Mouse (Mus musculus) megakaryocyte, embryonic 14.5 days (primary cell): ENCODE data around the gene Cntnap2. TPM values are rescaled to one million over a fixed set of nuclear protein-coding genes. Genes with fewer than 3 reads are reported as not detected.

ENCODE experiments used
- H3K27me3 ChIP-seq: replicated peaks from 2 replicates; pipeline ENCODE3; 2012; ENCODE audit warnings: inconsistent platforms
- H3K36me3 ChIP-seq: replicated peaks from 2 replicates; pipeline ENCODE3; 2012; ENCODE audit warnings: low read length, inconsistent platforms, mixed read lengths
- H3K4me1 ChIP-seq: 2 replicates; pipeline ENCODE4 v1.6.1; 2012; ENCODE audit warnings: inconsistent platforms
- H3K4me3 ChIP-seq: replicated peaks from 2 replicates; pipeline ENCODE3; 2012; ENCODE audit warnings: moderate library complexity, mild to moderate bottlenecking, inconsistent platforms
- H3K9me3 ChIP-seq: 2 replicates; pipeline ENCODE4 v1.6.1; 2012; ENCODE audit warnings: inconsistent platforms
- FLI1 ChIP-seq: IDR thresholded peaks from 2 replicates; pipeline ENCODE4 v1.6.1; 2012; ENCODE audit warnings: low read length, inconsistent platforms, mixed read lengths
- GATA1 ChIP-seq: IDR thresholded peaks from 3 replicates; pipeline ENCODE4 v1.6.1; 2012; ENCODE audit warnings: mixed read lengths, low read length, inconsistent platforms, borderline replicate concordance
- polyA plus RNA-seq: library from polyadenylated mRNA; stranded (reverse); fragments of >175 nt; gene quantifications from 2 replicates; pipeline ENCODE4 v1.2.3, GENCODE M21; 2012; ENCODE audit warnings: low replicate concordance; ENCODE audit not compliant: insufficient read depth

Gene Cntnap2
- 0.03 and 0.68 TPM in 2 replicates for polyA plus RNA-seq

DNA sequence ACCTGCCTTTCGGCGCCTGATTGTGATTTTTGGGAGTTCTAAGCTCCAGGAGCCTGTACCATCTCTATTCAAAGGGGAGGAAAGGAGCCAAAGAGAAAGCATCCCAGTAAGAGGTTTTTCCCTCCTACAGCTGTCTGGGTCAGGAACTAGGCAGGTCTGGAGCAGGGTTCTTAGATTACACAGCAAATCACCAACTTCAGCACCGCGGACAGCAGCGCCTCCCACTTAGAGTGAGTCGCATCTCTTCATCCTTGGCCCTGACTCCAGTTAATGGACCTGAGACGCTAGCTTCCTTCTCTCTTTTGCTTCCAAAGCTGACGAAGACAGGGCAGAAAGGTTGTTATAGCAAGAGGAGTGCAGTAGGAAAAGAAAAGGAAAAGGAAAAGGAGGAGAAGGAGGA is at the start of gene Cntnap2:
TSS of gene Cntnap2 (plus strand) at position 267 of the 400 bp plus-strand sequence.
- Histone ChIP-seq H3K4me3 (no peak within 1 kb of the TSS), H3K27me3 (peaks cover 8% of the 10 kb centered on the region), H3K9me3 (no peaks in the 10 kb centered on the region), H3K36me3 (no peaks in the 10 kb centered on the region), H3K4me1 (no peaks in the 10 kb centered on the region; the same call in 1 of the 2 replicates)
- TF ChIP-seq FLI1, result no peak

DNA sequence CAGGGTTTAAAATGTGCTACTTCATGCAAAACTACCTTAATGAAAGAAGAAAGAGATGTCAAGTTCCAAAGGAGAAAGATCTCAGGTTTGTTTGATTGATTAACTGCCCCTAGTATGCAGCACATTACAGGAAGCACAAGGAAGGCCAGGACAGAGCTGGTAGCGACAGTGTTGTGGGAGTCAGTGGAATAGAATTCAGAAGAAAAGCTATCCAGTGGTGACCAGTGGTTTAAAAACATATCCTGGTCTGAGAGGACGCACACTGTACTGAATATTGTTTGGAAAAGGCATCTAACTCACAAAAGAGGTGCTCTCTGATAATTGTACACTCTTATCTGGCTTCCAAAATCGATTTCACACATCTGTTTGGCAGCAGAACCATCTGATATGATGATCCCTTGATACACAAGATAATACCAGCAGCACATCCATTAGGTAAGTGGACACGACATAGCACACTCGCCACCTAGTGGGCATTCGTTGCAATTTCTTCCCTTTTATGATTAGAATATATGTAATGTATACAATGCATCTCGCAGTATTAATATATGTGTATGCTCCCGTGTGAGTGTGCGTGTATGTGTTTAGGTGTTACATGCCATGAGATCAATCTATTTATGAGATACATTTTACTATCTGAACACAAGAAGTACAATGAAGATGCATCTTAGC is 33.0 kb upstream of the Cntnap2 start:
- no peaks in the 10 kb centered on the region for H3K4me1 ChIP-seq
- H3K9me3 ChIP-seq, result no peaks in the 10 kb centered on the region
- H3K4me3 ChIP-seq, result no peak overlapping the region
- no peaks in the 10 kb centered on the region for H3K27me3 ChIP-seq
- TF ChIP-seq FLI1 (no peak), GATA1 (no peak)
- no peaks in the 10 kb centered on the region for H3K36me3 ChIP-seq

DNA sequence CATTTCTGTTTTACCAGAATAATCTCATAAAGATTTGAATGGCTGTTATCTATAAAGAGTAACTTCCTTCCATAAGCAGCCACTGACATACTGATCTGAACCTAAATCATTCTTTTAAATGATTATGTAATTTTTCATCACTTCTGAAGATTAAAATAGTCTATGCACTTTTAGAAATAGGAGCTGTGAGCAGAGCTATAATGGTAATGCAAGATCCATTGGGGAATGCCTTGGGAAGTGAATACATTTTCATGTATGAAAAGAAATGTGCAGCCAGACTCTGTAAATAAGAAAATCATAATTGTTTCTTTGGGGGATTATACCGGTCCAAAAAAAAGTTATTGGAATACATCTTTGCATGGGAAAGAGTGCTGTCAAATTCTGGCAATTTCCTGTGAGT is 19.7 kb upstream of the Cntnap2 start:
- Histone ChIP-seq H3K27me3 (no peaks in the 10 kb centered on the region), H3K9me3 (no peaks in the 10 kb centered on the region), H3K4me1 (no peaks in the 10 kb centered on the region), H3K36me3 (no peaks in the 10 kb centered on the region), H3K4me3 (no peak overlapping the region)
- no peak for TF ChIP-seq FLI1
- TF ChIP-seq GATA1, result no peak

DNA sequence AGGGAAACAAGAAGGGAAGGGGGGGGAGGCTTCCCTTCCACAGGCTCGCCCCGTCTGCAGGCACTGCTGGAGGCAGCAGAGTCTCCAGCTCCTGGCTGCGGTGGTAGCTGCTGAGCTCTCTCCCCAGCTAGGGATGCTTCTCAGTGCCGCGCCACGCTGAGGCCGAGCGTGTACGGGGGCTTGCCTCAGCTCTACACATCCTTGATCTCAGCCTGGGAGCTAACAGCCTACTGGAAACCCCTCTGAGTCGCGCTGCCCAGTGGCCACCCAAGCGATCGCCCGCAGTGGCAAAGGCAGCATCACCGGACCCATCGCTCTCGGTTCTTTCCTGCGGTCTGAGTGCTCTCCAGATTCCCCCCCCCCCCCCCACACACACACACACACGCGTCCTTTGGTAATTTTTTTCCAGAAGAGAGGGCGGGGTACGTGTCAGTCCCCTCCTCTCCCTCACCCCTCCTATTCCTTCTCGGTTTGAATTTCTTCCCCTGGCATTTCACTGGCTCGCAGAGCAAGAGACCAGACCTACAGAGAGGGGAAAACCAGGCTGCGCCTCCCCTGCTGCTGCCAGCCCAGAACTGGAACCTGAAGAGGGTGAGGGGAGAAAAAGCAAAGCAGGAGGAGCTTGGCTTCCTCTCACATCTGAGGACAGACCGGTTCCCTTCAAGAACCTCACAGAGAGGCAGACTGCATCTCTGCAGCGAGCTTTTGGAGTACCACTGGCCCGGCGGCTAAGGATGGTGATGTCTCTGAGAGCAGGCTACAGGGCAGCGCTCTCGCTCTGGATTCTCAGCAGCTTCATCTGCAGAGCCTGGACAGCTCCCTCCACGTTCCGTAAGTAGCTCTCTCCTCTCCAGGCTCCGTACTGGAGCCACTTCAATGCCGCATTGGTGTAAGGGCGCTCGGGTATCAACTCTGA is 657 bp downstream of the Cntnap2 start:
- TF ChIP-seq GATA1 (no peak), FLI1 (no peak)
- no peaks in the 10 kb centered on the region for H3K36me3 ChIP-seq

DNA sequence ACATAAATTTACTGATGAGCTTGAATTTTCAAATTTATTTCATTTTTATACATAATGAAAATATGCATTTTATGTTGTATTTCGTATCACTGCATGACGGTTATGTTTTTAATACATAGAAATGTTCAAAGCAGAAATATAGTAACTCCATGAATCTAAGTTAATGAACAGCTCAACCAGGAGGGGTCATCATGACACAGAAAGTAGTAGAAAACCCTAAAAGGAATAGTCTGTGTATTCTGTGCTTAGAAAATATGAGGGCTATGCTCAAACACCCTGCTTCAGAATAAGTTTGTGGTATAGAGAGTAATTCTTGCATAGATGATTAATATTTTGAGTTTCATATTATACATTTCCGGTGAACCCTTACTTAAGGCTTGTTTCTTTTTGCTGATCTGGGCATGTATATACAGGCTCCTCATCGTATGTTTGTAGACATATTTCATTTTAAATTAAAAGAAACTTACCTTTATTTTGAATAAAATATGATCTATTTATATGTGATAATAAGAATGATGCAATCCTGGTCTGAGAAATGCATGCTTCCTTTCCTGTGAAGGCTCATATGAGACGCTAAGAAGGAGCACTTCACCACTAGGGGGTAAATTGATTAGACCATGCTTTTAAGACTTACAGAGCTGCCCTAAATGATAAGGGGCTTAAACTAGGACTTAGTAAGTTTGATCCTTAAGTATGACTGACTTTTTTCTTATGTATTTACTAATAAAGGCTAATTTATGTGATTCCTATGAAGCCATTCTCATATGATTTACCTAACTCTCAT is 3.2 kb downstream of the Cntnap2 start:
- TF ChIP-seq GATA1, result no peak
- TF ChIP-seq FLI1, result no peak
- H3K4me3 ChIP-seq, result no peak overlapping the region
- H3K9me3 ChIP-seq, result no peaks in the 10 kb centered on the region
- no peaks in the 10 kb centered on the region for H3K36me3 ChIP-seq
- H3K4me1 ChIP-seq, result no peaks in the 10 kb centered on the region; the same call in 1 of the 2 replicates
- peaks cover 8% of the 10 kb centered on the region for H3K27me3 ChIP-seq

More for the DNA sequence above, 657 bp downstream of the Cntnap2 start:
- no peaks in the 10 kb centered on the region for H3K9me3 ChIP-seq
- H3K4me3 ChIP-seq, result no peak overlapping the region
- H3K4me1 ChIP-seq, result no peaks in the 10 kb centered on the region; the same call in 1 of the 2 replicates
- peaks cover 8% of the 10 kb centered on the region for H3K27me3 ChIP-seq

DNA sequence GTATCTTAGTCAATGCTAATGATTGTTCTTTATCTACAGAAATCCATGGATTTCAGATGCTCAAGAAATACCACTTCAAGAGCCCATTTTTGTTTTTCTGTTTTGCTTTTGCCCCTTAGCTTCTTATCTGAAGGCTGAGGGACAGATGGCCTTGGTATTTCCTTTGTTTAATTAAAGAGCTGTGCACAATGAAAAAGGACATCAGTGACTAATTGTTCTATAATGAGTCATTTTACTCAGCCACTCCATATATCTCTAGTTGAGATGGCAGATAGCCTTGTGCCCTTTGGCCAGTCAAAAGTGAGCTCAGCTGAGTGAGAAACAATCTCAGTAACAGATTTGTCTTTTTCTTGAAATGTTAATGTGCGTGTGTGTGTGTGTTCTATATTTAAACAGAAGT is 29.1 kb downstream of the Cntnap2 start:
- Histone ChIP-seq H3K27me3 (no peaks in the 10 kb centered on the region), H3K9me3 (no peaks in the 10 kb centered on the region), H3K4me1 (no peaks in the 10 kb centered on the region), H3K4me3 (no peak overlapping the region), H3K36me3 (no peaks in the 10 kb centered on the region)
- TF ChIP-seq GATA1 (no peak), FLI1 (no peak)

DNA sequence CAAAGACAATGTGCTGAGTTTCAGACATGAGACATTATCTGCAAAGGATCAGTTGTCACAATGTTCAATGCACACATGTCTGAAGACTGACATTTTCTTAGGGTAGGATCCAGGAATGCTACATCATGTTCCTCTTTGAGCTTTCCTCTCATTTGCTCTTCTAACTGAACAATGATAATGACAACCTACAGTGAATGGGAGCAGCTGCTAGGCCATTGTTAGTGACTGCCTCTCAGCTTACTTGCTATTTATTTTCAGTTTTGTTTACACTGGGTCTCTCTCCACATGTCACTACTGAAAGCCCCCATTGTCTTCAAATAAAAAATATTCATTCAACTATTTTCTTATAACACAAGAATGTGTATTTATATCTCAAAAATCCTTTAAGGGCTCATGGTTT is 54.5 kb downstream of the Cntnap2 start:
- Histone ChIP-seq H3K4me1 (no peaks in the 10 kb centered on the region), H3K27me3 (no peaks in the 10 kb centered on the region), H3K4me3 (no peak overlapping the region), H3K9me3 (no peaks in the 10 kb centered on the region), H3K36me3 (no peaks in the 10 kb centered on the region)
- TF ChIP-seq GATA1 (no peak), FLI1 (no peak)

DNA sequence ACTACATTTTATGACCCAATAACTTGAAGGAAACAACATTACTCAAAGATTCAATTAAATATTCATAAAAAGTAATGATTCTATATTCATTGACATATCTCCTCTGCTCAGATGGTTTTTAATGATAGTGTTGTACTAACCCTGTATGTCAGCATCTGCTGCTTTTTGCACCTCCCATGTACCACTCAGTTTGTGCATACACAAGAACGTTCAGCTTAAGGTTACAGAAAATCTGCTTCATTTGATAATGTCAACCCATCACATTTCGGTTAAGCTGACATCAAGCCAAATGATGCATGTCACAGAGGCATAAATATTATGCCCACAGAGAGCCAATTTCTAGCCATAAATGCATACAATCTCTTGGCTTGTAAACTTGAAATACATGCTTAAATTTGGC is 85.7 kb downstream of the Cntnap2 start:
- no peak for TF ChIP-seq GATA1
- TF ChIP-seq FLI1, result no peak
- H3K36me3 ChIP-seq, result no peaks in the 10 kb centered on the region
- no peaks in the 10 kb centered on the region for H3K9me3 ChIP-seq
- no peak overlapping the region for H3K4me3 ChIP-seq
- no peaks in the 10 kb centered on the region for H3K27me3 ChIP-seq
- H3K4me1 ChIP-seq, result no peaks in the 10 kb centered on the region

DNA sequence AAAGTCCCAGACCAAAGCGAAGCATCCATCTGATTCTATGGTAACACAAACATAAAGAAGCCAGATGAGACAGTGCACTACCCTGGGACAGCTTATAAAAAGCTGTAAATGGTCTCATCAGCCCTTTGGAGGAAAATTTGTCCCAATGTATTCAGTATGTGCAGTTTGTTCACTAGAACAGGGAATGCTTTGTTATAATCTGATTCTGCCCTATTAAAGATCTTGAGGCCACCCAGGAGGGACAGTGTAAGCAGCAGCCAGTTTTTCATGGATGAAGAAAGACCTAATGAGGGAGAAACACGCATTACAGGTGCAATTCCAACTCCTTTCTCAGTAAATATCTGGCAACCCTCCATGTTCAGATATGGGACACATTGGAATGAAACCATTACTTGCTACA is 145.9 kb downstream of the Cntnap2 start:
- no peak overlapping the region for H3K4me3 ChIP-seq
- no peaks in the 10 kb centered on the region for H3K9me3 ChIP-seq
- no peaks in the 10 kb centered on the region for H3K36me3 ChIP-seq
- TF ChIP-seq FLI1 (no peak), GATA1 (no peak)
- no peaks in the 10 kb centered on the region for H3K4me1 ChIP-seq
- no peaks in the 10 kb centered on the region for H3K27me3 ChIP-seq

DNA sequence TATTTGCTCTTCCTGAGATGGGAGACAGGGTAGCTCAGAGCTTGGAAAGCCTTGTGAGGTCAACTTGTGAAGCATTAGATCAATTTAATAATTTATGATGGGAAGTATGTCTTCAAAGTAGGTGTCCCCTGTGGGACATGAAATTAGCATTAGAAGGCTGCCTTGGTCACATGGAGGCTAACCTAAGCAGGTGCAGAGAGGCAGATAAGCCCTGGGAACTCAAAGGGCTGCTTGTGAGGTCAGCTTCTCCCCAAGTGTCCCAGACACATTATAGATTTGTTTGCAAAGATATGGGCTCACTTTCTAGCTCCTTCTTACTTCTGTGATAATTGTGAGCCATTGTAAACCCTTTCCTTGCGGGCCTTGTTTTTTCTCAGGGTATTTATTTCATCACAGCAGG is 155.2 kb downstream of the Cntnap2 start:
- Histone ChIP-seq H3K4me3 (no peak overlapping the region), H3K4me1 (no peaks in the 10 kb centered on the region), H3K27me3 (no peaks in the 10 kb centered on the region), H3K36me3 (no peaks in the 10 kb centered on the region), H3K9me3 (no peaks in the 10 kb centered on the region)
- TF ChIP-seq FLI1 (no peak), GATA1 (no peak)
